Mouse (Mus musculus) heart, postnatal 0 days (tissue): ENCODE data around the gene Ctdspl.

Experiments
- CTCF ChIP-seq: IDR thresholded peaks from 2 replicates; pipeline ENCODE4 v1.5.1; 2016; ENCODE audit warnings: antibody characterized with exemption, control low read depth, low read depth
- EP300 ChIP-seq: IDR thresholded peaks from 2 replicates; pipeline ENCODE4 v1.6.1; 2016; ENCODE audit warnings: antibody characterized with exemption, low read depth

GRCm38 (mm10) chr9:118878596-118878995 is 47.7 kb upstream of the Ctdspl start:
- TF ChIP-seq CTCF (no peak), EP300 (no peak)
